Mouse (Mus musculus) neural tube, embryonic 15.5 days (tissue): ENCODE data around the gene Tubg1. TPM values are rescaled to one million over a fixed set of nuclear protein-coding genes. Genes with fewer than 3 reads are reported as not detected.
"Not testable (repeated sequence)": the region's sequence is repeated elsewhere in the genome, so short reads cannot be mapped to it uniquely, and the experiment has no call there.

Experiments
- ATAC-seq: fragments of 200-750 bp; cut with Nextera tagmentation; 2 replicates; pipeline ENCODE4 v1.8.0; 2017; ENCODE audit warnings: mild to moderate bottlenecking, moderate TSS enrichment, moderate library complexity; ENCODE audit not compliant: low FRiP score
- H3K27ac ChIP-seq: fragments of 300-500 bp; sonication (generic); replicated peaks from 2 replicates; pipeline ENCODE4 v1.5.1; 2015; ENCODE audit warnings: mild to moderate bottlenecking, inconsistent platforms
- H3K27me3 ChIP-seq: fragments of 300-500 bp; sonication (generic); replicated peaks from 2 replicates; pipeline ENCODE4 v1.6.1; 2015; ENCODE audit warnings: inconsistent platforms
- H3K36me3 ChIP-seq: fragments of 300-500 bp; sonication (generic); 2 replicates; pipeline ENCODE4 v1.6.1; 2015; ENCODE audit warnings: inconsistent platforms
- H3K4me1 ChIP-seq: fragments of 300-500 bp; sonication (generic); 2 replicates; pipeline ENCODE4 v1.6.1; 2015; ENCODE audit warnings: inconsistent platforms
- H3K4me2 ChIP-seq: fragments of 300-500 bp; sonication (generic); 2 replicates; pipeline ENCODE4 v1.6.1; 2015; ENCODE audit warnings: inconsistent platforms, mild to moderate bottlenecking, moderate library complexity
- H3K4me3 ChIP-seq: fragments of 300-500 bp; sonication (generic); replicated peaks from 2 replicates; pipeline ENCODE4 v1.5.1; 2015; ENCODE audit warnings: mild to moderate bottlenecking, inconsistent platforms
- H3K9ac ChIP-seq: fragments of 300-500 bp; sonication (generic); replicated peaks from 2 replicates; pipeline ENCODE4 v1.6.1; 2015; ENCODE audit warnings: mild to moderate bottlenecking, inconsistent platforms
- H3K9me3 ChIP-seq: fragments of 300-500 bp; sonication (generic); replicated peaks from 2 replicates; pipeline ENCODE4 v1.6.1; 2016; ENCODE audit warnings: inconsistent platforms
- WGBS: fragments of 180-500 bp; shearing (Covaris S2); methylation state at CpG from one replicate; pipeline ENCODE4 v1.1.7; 2015; ENCODE audit warnings: mixed read lengths; 5-methylcytosine and 5-hydroxymethylcytosine counted together
- polyA plus RNA-seq: library from polyadenylated mRNA; unstranded; fragments of >200 nt; fragmentation: Nextera tagmentation; extraction: Ambion mirVana; gene quantifications from 2 replicates; pipeline ENCODE4 v1.2.1, GENCODE M21; 2015

The Tubg1 gene
- polyA plus RNA-seq, 1 experiment from 2014 or later, result 68.4 TPM

GRCm38 (mm10) chr11:101143338-101144225, 23.8 kb downstream of the Tubg1 start:
- Histone ChIP-seq H3K9me3 (no peaks in the 10 kb centered on the region), H3K27ac (peak overlapping the region; percentile 54), H3K27me3 (no peaks in the 10 kb centered on the region), H3K36me3 (no peaks in the 10 kb centered on the region), H3K4me2 (peak overlapping the region; percentile 58), H3K4me3 (peak overlapping the region; percentile 32), H3K4me1 (peaks cover 32% of the 10 kb centered on the region), H3K9ac (peak overlapping the region; percentile 43)
- 20% methylated on average over 19 of the region's 19 CpGs for WGBS
- ATAC-seq, result peak; percentile 57

- no peaks in the 10 kb centered on the region for H3K36me3 ChIP-seq
- H3K4me3 ChIP-seq, result no peak overlapping the region
- 16% methylated on average over 10 of the region's 10 CpGs for WGBS
- H3K9me3 ChIP-seq, result no peaks in the 10 kb centered on the region
- peak; percentile 46; the same call in 1 of the 2 replicates for ATAC-seq
- no peak overlapping the region for H3K9ac ChIP-seq
- H3K27me3 ChIP-seq, result no peaks in the 10 kb centered on the region
- H3K4me1 ChIP-seq, result peaks cover 27% of the 10 kb centered on the region
- peak overlapping the region; percentile 34 for H3K4me2 ChIP-seq
- peak overlapping the region; percentile 66 for H3K27ac ChIP-seq
Observed at GRCm38 (mm10) chr11:101146377-101146776, 26.6 kb downstream of the Tubg1 start.

- WGBS, result 64% methylated on average over 10 of the region's 10 CpGs
- no peak for ATAC-seq
- Histone ChIP-seq H3K4me3 (no peak overlapping the region), H3K27me3 (no peaks in the 10 kb centered on the region), H3K9me3 (no peaks in the 10 kb centered on the region), H3K36me3 (no peaks in the 10 kb centered on the region), H3K9ac (no peak overlapping the region), H3K27ac (peak overlapping the region; percentile 63), H3K4me2 (no peak overlapping the region), H3K4me1 (peaks cover 23% of the 10 kb centered on the region)
Observed at GRCm38 (mm10) chr11:101148751-101149150, 29.0 kb downstream of the Tubg1 start.

- ATAC-seq, result no peak
- 33% methylated on average over 9 of the region's 9 CpGs for WGBS
- H3K9ac ChIP-seq, result no peak overlapping the region
Observed at GRCm38 (mm10) chr11:101149178-101150105, 29.7 kb downstream of the Tubg1 start.

GRCm38 (mm10) chr11:101151063-101151462, 31.3 kb downstream of the Tubg1 start:
- 56% methylated on average over 2 of the region's 2 CpGs for whole genome bisulfite sequencing
- H3K4me3 ChIP-seq, result no peak overlapping the region
- no peaks in the 10 kb centered on the region for H3K36me3 ChIP-seq
- no peak for ATAC-seq
- H3K9ac ChIP-seq, result no peak overlapping the region
- peaks cover 26% of the 10 kb centered on the region for H3K4me1 ChIP-seq
- no peak overlapping the region for H3K4me2 ChIP-seq
- H3K27ac ChIP-seq, result no peak overlapping the region
- H3K9me3 ChIP-seq, result no peaks in the 10 kb centered on the region
- H3K27me3 ChIP-seq, result no peaks in the 10 kb centered on the region

More at GRCm38 (mm10) chr11:101149178-101150105, 29.7 kb downstream of the Tubg1 start:
- Histone ChIP-seq H3K4me1 (peaks cover 19% of the 10 kb centered on the region), H3K4me3 (no peak overlapping the region), H3K9me3 (no peaks in the 10 kb centered on the region), H3K27me3 (no peaks in the 10 kb centered on the region), H3K36me3 (no peaks in the 10 kb centered on the region), H3K27ac (peak overlapping the region; percentile 63), H3K4me2 (no peak overlapping the region)

- 0 out of 2 replicates have a peak, but pooled peaks cover 2% of the 10 kb centered on the region for H3K27me3 ChIP-seq
- H3K36me3 ChIP-seq, result no peaks in the 10 kb centered on the region
- no peak overlapping the region for H3K27ac ChIP-seq
- peaks cover 25% of the 10 kb centered on the region for H3K4me1 ChIP-seq
- 81% methylated on average over 1 of the region's 1 CpGs for WGBS
- no peak overlapping the region for H3K4me2 ChIP-seq
- H3K9ac ChIP-seq, result no peak overlapping the region
- H3K9me3 ChIP-seq, result no peaks in the 10 kb centered on the region
- H3K4me3 ChIP-seq, result no peak overlapping the region
- no peak for ATAC-seq
Observed at GRCm38 (mm10) chr11:101152825-101153224, 33.1 kb downstream of the Tubg1 start.

GRCm38 (mm10) chr11:101154648-101155047, 34.9 kb downstream of the Tubg1 start:
- Histone ChIP-seq H3K4me2 (no peak overlapping the region), H3K36me3 (0 out of 2 replicates have a peak, but pooled peaks cover 2% of the 10 kb centered on the region), H3K9ac (no peak overlapping the region), H3K4me1 (peaks cover 18% of the 10 kb centered on the region), H3K4me3 (no peak overlapping the region), H3K27ac (no peak overlapping the region), H3K27me3 (0 out of 2 replicates have a peak, but pooled peaks cover 6% of the 10 kb centered on the region), H3K9me3 (no peaks in the 10 kb centered on the region)
- no peak for ATAC-seq

- 71% methylated on average over 6 of the region's 6 CpGs for WGBS
- peak overlapping the region; percentile 76 for H3K4me2 ChIP-seq
- no peak for ATAC-seq
- 0 out of 2 replicates have a peak, but pooled peaks cover 6% of the 10 kb centered on the region for H3K27me3 ChIP-seq
- peak overlapping the region; percentile 92 for H3K27ac ChIP-seq
- H3K36me3 ChIP-seq, result 0 out of 2 replicates have a peak, but pooled peaks cover 2% of the 10 kb centered on the region
- no peaks in the 10 kb centered on the region for H3K9me3 ChIP-seq
- peaks cover 18% of the 10 kb centered on the region for H3K4me1 ChIP-seq
- H3K4me3 ChIP-seq, result no peak overlapping the region
- no peak overlapping the region for H3K9ac ChIP-seq
Observed at GRCm38 (mm10) chr11:101155151-101155550, 35.4 kb downstream of the Tubg1 start.

GRCm38 (mm10) chr11:101155728-101156371, 36.1 kb downstream of the Tubg1 start, which contains the start of gene Tubg2:
TSS of gene Tubg2 (plus strand) at chr11:101155907.
- Histone ChIP-seq H3K9me3 (no peaks in the 10 kb centered on the region), H3K4me2 (peak within 1 kb of the TSS; percentile 76), H3K4me1 (peaks cover 18% of the 10 kb centered on the region), H3K27ac (peak within 1 kb of the TSS; percentile 92), H3K9ac (peak within 1 kb of the TSS; percentile 71), H3K4me3 (peak within 1 kb of the TSS; percentile 52), H3K27me3 (0 out of 2 replicates have a peak, but pooled peaks cover 6% of the 10 kb centered on the region), H3K36me3 (0 out of 2 replicates have a peak, but pooled peaks cover 2% of the 10 kb centered on the region)
- 1% methylated on average over 36 of the region's 36 CpGs for WGBS
- ATAC-seq, result peak; percentile 93

- peaks cover 24% of the 10 kb centered on the region for H3K4me1 ChIP-seq
- H3K27me3 ChIP-seq, result peaks cover 43% of the 10 kb centered on the region
- not testable (repeated sequence) for ATAC-seq, H3K27ac ChIP-seq, H3K9me3 ChIP-seq, H3K9ac ChIP-seq, H3K4me2 ChIP-seq, H3K4me3 ChIP-seq
- H3K36me3 ChIP-seq, result peaks cover 16% of the 10 kb centered on the region
- WGBS, result 81% methylated on average over 9 of the region's 10 CpGs
Observed at GRCm38 (mm10) chr11:101160151-101160550, 40.4 kb downstream of the Tubg1 start.
